Mouse (Mus musculus): Measurements from ENCODE around the gene Scfd1.

DNA sequence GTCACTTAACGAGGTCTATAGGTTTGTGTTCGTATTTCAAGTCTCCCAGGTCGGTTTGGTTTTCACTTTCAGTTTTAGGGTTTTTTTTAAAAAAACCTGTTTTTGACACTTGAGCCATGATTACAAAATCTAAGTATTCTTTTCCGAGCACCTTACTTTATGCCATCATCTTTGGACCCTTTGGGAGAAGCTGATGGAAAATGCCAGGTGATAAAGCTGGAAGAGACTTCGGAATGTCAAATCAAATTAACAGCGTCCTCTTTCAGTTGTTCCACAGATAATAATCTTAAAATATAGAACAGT, 529 bp downstream of the Scfd1 start:
- TF ChIP-seq EP300 (IDR thresholded peaks at IDR 0.05; ENCODE audit: insufficient read depth, low read depth, low read length) (no peak), CTCF (IDR thresholded peaks at IDR 0.05) (no peak), POLR2A (IDR thresholded peaks at IDR 0.05; ENCODE audit: insufficient read depth, low read depth, low read length) (no peak)

Measured in heart, adult 2 months (tissue).